Mouse (Mus musculus) megakaryocyte, embryonic 14.5 days (primary cell): Measurements from ENCODE around the gene Fgr.

Experiments
- FLI1 ChIP-seq: IDR thresholded peaks from 2 replicates; pipeline ENCODE4 v1.6.1; 2012; ENCODE audit warnings: low read length, inconsistent platforms, mixed read lengths
- GATA1 ChIP-seq: IDR thresholded peaks from 3 replicates; pipeline ENCODE4 v1.6.1; 2012; ENCODE audit warnings: mixed read lengths, low read length, inconsistent platforms, borderline replicate concordance

- TF ChIP-seq GATA1 (no peak), FLI1 (no peak)
These were observed 1.0 kb downstream of the Fgr start for GRCm38 (mm10) chr4:132974904-132975303.
